Mouse (Mus musculus) regulatory T cell (primary cell): ENCODE measurements at regions not wholly inside any gene's neighbourhood (a gene's known extent, or its start where the extent isn't known, plus 50 kb on each side); places are given as distances from the start of the nearest gene placed in this dataset.

Experiments
- in situ Hi-C: fragments of 300-600 bp; cut with MboI, MseI; formaldehyde crosslinking; loops from one replicate; pipeline ENCODE4 v1.15.1; 2025; ENCODE audit warnings: high pct_unique_total_duplicates

DNA sequence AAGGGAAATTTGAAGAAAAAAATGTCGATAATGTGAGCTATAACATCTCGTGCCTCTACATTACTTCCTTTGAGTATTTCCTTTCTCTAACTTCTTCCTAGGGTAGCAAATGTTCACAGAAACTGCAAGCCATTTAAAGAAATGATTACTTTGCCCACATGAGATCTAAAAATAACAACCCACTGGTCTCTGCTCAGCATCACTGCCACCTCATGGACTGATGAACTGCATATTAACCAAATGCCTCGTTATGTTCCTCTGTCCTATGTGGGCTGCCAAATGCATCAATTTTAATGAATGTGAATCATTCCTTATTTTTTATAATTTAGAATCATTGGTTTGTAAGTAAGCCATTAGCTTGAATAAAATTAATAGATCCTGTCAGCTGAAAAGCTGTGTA, 590.0 kb upstream of the Nr3c2 start:
- in situ Hi-C loops, result no loop called here

DNA sequence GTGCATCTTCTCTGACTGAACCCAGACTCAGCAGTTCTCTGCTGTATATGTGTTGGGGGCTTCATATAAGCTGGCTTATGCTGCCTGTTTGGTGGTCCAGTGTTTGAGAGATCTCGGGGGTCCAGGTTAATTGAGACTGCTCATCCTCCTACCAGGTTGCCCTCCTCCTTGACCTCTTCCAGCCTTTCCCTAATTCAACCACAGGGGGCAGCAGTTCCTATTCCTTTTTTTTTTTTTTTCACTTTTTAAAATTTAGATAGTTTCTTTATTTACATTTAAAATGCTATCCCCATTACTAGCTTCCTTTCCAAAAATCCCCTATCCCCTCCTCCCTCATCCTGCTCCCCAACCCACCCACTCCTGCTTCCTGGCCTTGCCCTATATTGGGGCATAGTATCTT, 570.7 kb upstream of the Nr3c2 start:
- in situ Hi-C loops, result no loop called here

DNA sequence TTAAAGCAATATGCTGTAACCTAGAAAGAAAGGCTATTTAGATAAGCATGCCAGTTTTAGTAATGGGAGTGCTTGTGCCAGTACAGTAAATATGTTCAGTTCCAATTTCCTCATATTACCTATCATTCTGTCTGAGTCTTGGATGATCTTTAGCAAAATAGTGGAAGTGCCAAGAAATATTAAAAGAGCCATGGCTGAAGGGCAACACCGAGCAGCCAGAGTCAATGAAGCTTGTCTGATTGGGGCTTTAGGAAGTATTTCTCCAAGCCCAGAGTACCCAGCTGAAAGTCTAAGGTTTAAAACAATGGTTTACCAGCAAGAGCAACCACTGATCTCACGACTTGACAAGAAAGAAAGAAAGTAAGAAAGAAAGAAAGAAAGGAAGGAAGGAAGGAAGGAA, 556.2 kb upstream of the Nr3c2 start:
- in situ Hi-C loops, result no loop called here

GRCm38 (mm10) chr8:76346150-76346549, 553.1 kb upstream of the Nr3c2 start:
- in situ Hi-C loops, result no loop called here

DNA sequence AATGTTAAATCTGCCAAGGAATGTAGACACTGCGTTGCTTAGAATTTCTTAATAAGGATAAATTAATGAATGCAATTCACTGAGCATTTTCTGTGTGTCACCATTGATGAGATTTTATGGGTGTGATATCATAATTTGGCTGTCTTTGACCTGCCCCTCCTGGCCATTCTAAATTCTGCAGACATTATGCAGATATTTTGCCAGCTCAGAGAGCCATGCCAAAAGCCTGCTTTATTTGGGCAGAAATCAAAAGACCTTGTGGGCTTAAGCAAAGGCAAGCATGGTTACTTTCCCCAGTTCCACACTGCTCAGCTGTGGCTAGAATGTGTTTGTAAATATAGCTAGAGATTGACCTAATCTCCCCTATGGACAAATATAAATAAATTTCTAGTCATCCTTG, 552.4 kb upstream of the Nr3c2 start:
- in situ Hi-C loops, result no loop called here

- in situ Hi-C loops, result no loop called here
Observed at GRCm38 (mm10) chr8:76374314-76374713, 524.9 kb upstream of the Nr3c2 start.

GRCm38 (mm10) chr8:76377711-76378110, 521.5 kb upstream of the Nr3c2 start:
- in situ Hi-C loops, result no loop called here

DNA sequence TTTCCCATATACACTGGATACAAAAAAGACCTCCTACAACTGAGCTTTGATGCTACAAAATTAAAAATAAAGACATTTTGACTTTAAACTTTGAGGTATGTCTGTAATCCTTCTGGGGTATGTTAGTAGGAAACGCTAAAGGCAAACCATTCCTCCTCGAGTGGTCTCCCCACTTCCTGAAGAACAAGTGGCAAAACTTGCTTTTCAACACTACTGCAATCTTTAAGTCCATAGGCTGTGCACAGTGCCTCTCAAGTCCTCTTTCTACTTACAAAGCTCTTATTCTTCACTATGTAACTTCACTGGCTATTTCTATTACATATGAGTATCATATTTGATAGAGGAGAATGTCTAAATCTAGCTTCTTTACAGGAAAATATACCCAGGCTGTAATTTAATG, 517.6 kb upstream of the Nr3c2 start:
- in situ Hi-C loops, result no loop called here

GRCm38 (mm10) chr8:76383583-76384281, 515.5 kb upstream of the Nr3c2 start:
- in situ Hi-C loops, result no loop called here

- in situ Hi-C loops, result no loop called here
Observed at GRCm38 (mm10) chr8:76384282-76384637, 515.0 kb upstream of the Nr3c2 start.

- in situ Hi-C loops, result no loop called here
Observed at GRCm38 (mm10) chr8:76392004-76392403, 507.2 kb upstream of the Nr3c2 start.

- in situ Hi-C loops, result no loop called here
Observed at GRCm38 (mm10) chr8:76422459-76422858, 476.8 kb upstream of the Nr3c2 start.

- in situ Hi-C loops, result no loop called here
Observed at GRCm38 (mm10) chr8:76422861-76423532, 476.2 kb upstream of the Nr3c2 start.

DNA sequence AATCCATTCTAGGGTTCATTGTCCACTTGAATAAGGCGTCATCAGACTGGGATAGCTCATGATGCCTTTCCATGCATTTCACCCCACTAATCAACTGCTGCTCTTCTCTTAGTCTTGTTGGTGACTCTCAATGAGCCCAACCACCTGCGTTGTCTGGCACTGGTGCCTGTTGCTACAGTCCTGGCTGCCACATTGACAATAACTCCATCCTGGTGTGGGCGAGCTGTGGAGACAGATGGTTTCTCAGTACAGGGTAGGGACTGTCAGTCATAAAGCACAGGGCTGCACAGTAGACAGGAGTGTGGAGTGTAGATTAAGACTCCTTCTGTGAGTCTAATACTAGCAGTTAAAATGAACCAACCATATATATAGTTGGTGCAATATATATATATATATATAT, 469.4 kb upstream of the Nr3c2 start:
- in situ Hi-C loops, result no loop called here

- in situ Hi-C loops, result no loop called here
Observed at GRCm38 (mm10) chr8:76432813-76433212, 466.4 kb upstream of the Nr3c2 start.

GRCm38 (mm10) chr8:76437951-76438350, 461.3 kb upstream of the Nr3c2 start:
- in situ Hi-C loops, result no loop called here

- in situ Hi-C loops, result no loop called here
Observed at GRCm38 (mm10) chr8:76474464-76475208, 424.6 kb upstream of the Nr3c2 start.

DNA sequence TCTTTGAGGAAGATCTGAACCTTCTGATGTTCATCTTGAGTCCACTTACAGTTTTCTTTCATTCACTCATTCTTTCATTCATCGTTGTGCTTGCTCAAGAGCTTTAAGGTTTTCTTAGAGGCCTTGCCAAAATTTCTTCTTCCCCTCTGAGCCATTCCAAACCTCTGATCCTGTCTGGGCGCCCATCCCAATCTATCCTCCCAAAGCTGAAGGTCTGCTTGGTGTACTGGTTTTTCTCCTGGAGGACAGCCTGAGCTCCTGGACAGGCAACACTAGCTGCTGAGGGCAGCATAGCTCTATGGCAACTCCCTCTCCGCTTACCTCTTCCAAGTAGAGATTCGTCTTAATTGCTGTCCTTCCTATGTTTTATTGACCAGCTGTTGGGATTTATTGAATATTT, 420.3 kb upstream of the Nr3c2 start:
- in situ Hi-C loops, result no loop called here

DNA sequence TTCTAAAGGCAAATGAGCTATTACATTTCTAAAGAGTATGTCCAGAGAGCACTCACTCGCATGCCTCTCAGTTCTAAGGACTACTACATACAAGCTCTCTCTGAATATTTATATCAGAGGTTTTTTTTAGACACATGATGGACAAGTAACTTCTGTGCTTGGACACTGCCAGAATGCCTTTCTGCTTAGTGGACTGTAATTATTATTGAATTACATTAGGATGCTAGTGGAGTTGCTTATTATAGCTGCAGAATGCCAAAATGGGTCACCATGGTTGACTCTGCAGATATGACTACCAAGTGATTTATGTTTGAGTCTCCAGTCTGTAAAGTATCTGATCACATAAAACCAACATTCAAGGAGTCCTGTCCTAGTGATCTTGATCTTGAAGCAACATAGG, 395.6 kb upstream of the Nr3c2 start:
- in situ Hi-C loops, result no loop called here

GRCm38 (mm10) chr8:76507247-76507646, 392.0 kb upstream of the Nr3c2 start:
- in situ Hi-C loops, result no loop called here

DNA sequence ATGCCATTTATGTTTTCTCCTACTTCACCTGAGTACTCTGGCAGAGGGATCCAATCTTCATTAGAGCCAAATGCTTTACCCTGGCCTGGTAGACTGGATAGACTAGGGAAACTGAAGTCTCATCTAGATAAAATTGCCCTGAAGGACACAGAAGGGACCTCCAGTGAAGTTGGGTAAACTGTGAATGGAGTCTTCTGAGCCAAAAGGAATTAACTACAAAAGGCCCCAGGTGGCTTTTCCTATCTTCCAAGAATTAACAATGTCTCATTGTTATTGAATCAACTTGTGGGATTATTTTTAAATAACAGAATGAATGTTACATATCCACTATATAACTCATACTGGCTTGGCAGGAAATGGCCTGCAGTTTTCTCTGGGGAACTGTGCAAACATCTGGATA, 390.0 kb upstream of the Nr3c2 start:
- in situ Hi-C loops, result no loop called here

GRCm38 (mm10) chr8:76514132-76514531, 385.1 kb upstream of the Nr3c2 start:
- in situ Hi-C loops, result loop anchor here (10.0 kb wide), 1 partner anchor 289 kb away; no protein-coding TSS in a partner anchor
